Mouse (Mus musculus) MEL (cell line): Measurements from ENCODE around the gene E130308A19Rik. TPM values are rescaled to one million over a fixed set of nuclear protein-coding genes. Genes with fewer than 3 reads are reported as not detected.
A peak's percentile ranks its signal among the peaks of the same experiment; 100 is the strongest.

ENCODE experiments used
- DNase-seq: peaks from one replicate; pipeline ENCODE4 v3.0.0; 2011; ENCODE audit warnings: low read depth, low spot score
- H3K27ac ChIP-seq: 2 replicates; pipeline ENCODE4 v1.5.1; 2012; ENCODE audit warnings: low read depth, mild to moderate bottlenecking, control low read depth, low read length, moderate library complexity; ENCODE audit not compliant: control insufficient read depth
- H3K27me3 ChIP-seq, 2 experiments: fragments of 150-350 bp in 1 of 2; sonication (generic) in 1 of 2; 2 replicates each; pipeline ENCODE4 v1.6.1; 2012; ENCODE audit warnings: low read length in 2 of 2, mild to moderate bottlenecking in 2 of 2, improper control_type of control experiment in 1 of 2, moderate library complexity in 1 of 2; ENCODE audit not compliant: insufficient read depth in 2 of 2, control insufficient read depth in 1 of 2
- H3K36me3 ChIP-seq, 2 experiments: 2 replicates each; pipeline ENCODE4 v1.6.1; 2012 to 2014; ENCODE audit warnings: low read length in 2 of 2, improper control_type of control experiment in 1 of 2, inconsistent platforms in 1 of 2, mild to moderate bottlenecking in 1 of 2; ENCODE audit not compliant: insufficient read depth in 2 of 2, control insufficient read depth in 1 of 2
- H3K4me1 ChIP-seq, 2 experiments: fragments of 150-350 bp in 1 of 2; sonication (generic) in 1 of 2; 2 replicates each; pipeline ENCODE4 v1.6.1; 2012; ENCODE audit warnings: low read length in 2 of 2, improper control_type of control experiment in 1 of 2, mild to moderate bottlenecking in 1 of 2; ENCODE audit not compliant: insufficient read depth in 2 of 2, control insufficient read depth in 1 of 2
- H3K4me3 ChIP-seq, 2 experiments: fragments of 150-350 bp in 1 of 2; sonication (generic) in 1 of 2; 2 replicates each; pipeline ENCODE4 v1.5.1; 2012; ENCODE audit warnings: low read depth in 2 of 2, low read length in 2 of 2, mild to moderate bottlenecking in 2 of 2, moderate library complexity in 2 of 2, control low read depth in 1 of 2, improper control_type of control experiment in 1 of 2; ENCODE audit not compliant: control insufficient read depth in 1 of 2, insufficient read depth in 1 of 2
- H3K79me2 ChIP-seq: 2 replicates; pipeline ENCODE4 v1.6.1; 2012; ENCODE audit warnings: mild to moderate bottlenecking, low read length, moderate library complexity; ENCODE audit not compliant: control insufficient read depth, poor library complexity, insufficient read depth
- H3K9ac ChIP-seq: 2 replicates; pipeline ENCODE4 v1.6.1; 2012; ENCODE audit warnings: low read depth, mild to moderate bottlenecking, control low read depth, low read length, moderate library complexity; ENCODE audit not compliant: control insufficient read depth, poor library complexity, severe bottlenecking
- H3K9me3 ChIP-seq: fragments of 150-350 bp; sonication (generic); replicated peaks from 2 replicates; pipeline ENCODE4 v1.6.1; 2012; ENCODE audit warnings: mild to moderate bottlenecking, low read length, improper control_type of control experiment, moderate library complexity; ENCODE audit not compliant: insufficient read depth
- CHD2 ChIP-seq: IDR thresholded peaks from 2 replicates; pipeline ENCODE4 v1.6.1; 2011; ENCODE audit warnings: low read length, improper control_type of control experiment
- GATA1 ChIP-seq: IDR thresholded peaks from 2 replicates; pipeline ENCODE4 v1.6.1; 2011; ENCODE audit warnings: low read depth, low read length, improper control_type of control experiment
- HCFC1 ChIP-seq: IDR thresholded peaks from 2 replicates; pipeline ENCODE4 v1.6.1; 2012; ENCODE audit warnings: low read depth, mild to moderate bottlenecking, inconsistent platforms, low read length, improper control_type of control experiment, moderate library complexity
- KAT2A ChIP-seq: conservative IDR thresholded peaks from 2 replicates; pipeline ENCODE4 v1.6.1; 2012; ENCODE audit warnings: low read depth, low read length, improper control_type of control experiment, inconsistent platforms
- MAFK ChIP-seq: IDR thresholded peaks from 2 replicates; pipeline ENCODE4 v1.6.1; 2011; ENCODE audit warnings: low read depth, mild to moderate bottlenecking, low read length, improper control_type of control experiment, borderline replicate concordance
- MAX ChIP-seq: IDR thresholded peaks from 2 replicates; pipeline ENCODE4 v1.6.1; 2011; ENCODE audit warnings: low read length, improper control_type of control experiment
- MAZ ChIP-seq: IDR thresholded peaks from 2 replicates; pipeline ENCODE4 v1.6.1; 2012; ENCODE audit warnings: low read depth, mild to moderate bottlenecking, inconsistent platforms, low read length, improper control_type of control experiment
- NRF1 ChIP-seq: IDR thresholded peaks from 2 replicates; pipeline ENCODE4 v1.6.1; 2014; ENCODE audit warnings: low read depth, mild to moderate bottlenecking, inconsistent platforms, low read length, improper control_type of control experiment, moderate library complexity; ENCODE audit not compliant: poor library complexity, insufficient read depth, severe bottlenecking
- POLR2A ChIP-seq, 2 experiments: IDR thresholded peaks; 2 replicates each; pipeline ENCODE4 v1.6.1; 2011 to 2012; ENCODE audit warnings: low read length in 2 of 2, mild to moderate bottlenecking in 2 of 2, control low read depth in 1 of 2, improper control_type of control experiment in 1 of 2, low read depth in 1 of 2, moderate library complexity in 1 of 2; ENCODE audit not compliant: control insufficient read depth in 1 of 2, insufficient read depth in 1 of 2, poor library complexity in 1 of 2
- RAD21 ChIP-seq: IDR thresholded peaks from 2 replicates; pipeline ENCODE4 v1.6.1; 2011; ENCODE audit warnings: mild to moderate bottlenecking, low read depth, low read length, improper control_type of control experiment
- SIN3A ChIP-seq: IDR thresholded peaks from 2 replicates; pipeline ENCODE4 v1.6.1; 2012; ENCODE audit warnings: low read length, improper control_type of control experiment, inconsistent platforms
- SMC3 ChIP-seq: IDR thresholded peaks from 2 replicates; pipeline ENCODE4 v1.6.1; 2011; ENCODE audit warnings: low read depth, low read length, improper control_type of control experiment
- TAL1 ChIP-seq: IDR thresholded peaks from 2 replicates; pipeline ENCODE4 v1.6.1; 2012; ENCODE audit warnings: mild to moderate bottlenecking, inconsistent platforms, low read length, moderate library complexity, mixed read lengths
- TBP ChIP-seq: IDR thresholded peaks from 2 replicates; pipeline ENCODE4 v1.8.0; 2011; ENCODE audit warnings: low read depth, low read length, improper control_type of control experiment
- UBTF ChIP-seq: IDR thresholded peaks from 2 replicates; pipeline ENCODE4 v1.6.1; 2012; ENCODE audit warnings: low read depth, mild to moderate bottlenecking, inconsistent platforms, low read length, improper control_type of control experiment, moderate library complexity, borderline replicate concordance; ENCODE audit not compliant: insufficient read depth
- ZC3H11A ChIP-seq: IDR thresholded peaks from 2 replicates; pipeline ENCODE4 v1.6.1; 2012; ENCODE audit warnings: low read depth, mild to moderate bottlenecking, inconsistent platforms, low read length, improper control_type of control experiment
- ZKSCAN1 ChIP-seq: IDR thresholded peaks from 2 replicates; pipeline ENCODE4 v1.6.1; 2012; ENCODE audit warnings: low read depth, mild to moderate bottlenecking, inconsistent platforms, low read length, improper control_type of control experiment, moderate library complexity
- ZNF384 ChIP-seq: IDR thresholded peaks from 2 replicates; pipeline ENCODE4 v1.6.1; 2012; ENCODE audit warnings: low read depth, mild to moderate bottlenecking, inconsistent platforms, low read length, improper control_type of control experiment
- polyA plus RNA-seq, 2 experiments: library from polyadenylated mRNA; stranded (reverse) in 1 of 2; unstranded in 1 of 2; fragments of >175 nt in 1 of 2; fragments of >200 nt in 1 of 2; gene quantifications; 2 replicates each; pipeline versions ENCODE4 v1.2.1 to v1.2.4; 2012; ENCODE audit warnings: low replicate concordance in 2 of 2, low read depth in 1 of 2; ENCODE audit not compliant: insufficient read length in 2 of 2, insufficient read depth in 1 of 2, missing spikeins in 1 of 2
- total RNA-seq: library from RNA; depleted of rRNA; stranded (reverse); fragments of 300-350 nt; gene quantifications from 2 replicates; pipeline ENCODE4 v1.2.3, GENCODE M21; 2012

Gene E130308A19Rik
- total and polyA plus RNA-seq, 3 experiments, result 4.0 to 12.5 TPM; not detected in 1

GRCm38 (mm10) chr4:59787126-59787525, 161.1 kb downstream of the E130308A19Rik start:
- Histone ChIP-seq H3K9ac (no peak overlapping the region), H3K36me3 (peaks cover 0 to 12% of the 10 kb centered on the region in 2 experiments; a peak in 2 of 4 replicates), H3K27me3 (peaks cover 5 to 10% of the 10 kb centered on the region in 2 experiments; a peak in 3 of 4 replicates), H3K27ac (no peak overlapping the region), H3K4me3 (no peak overlapping the region)
- TF ChIP-seq MAX, result no peak
- TF ChIP-seq HCFC1, result 0 out of 2 replicates have a peak, but pooled peaks have one; percentile 5
- TF ChIP-seq, all 39 proteins: peak for 1
- H3K79me2 ChIP-seq, result peaks cover 13% of the 10 kb centered on the region
- H3K4me1 ChIP-seq, result peaks cover 2 to 3% of the 10 kb centered on the region in 2 experiments; a peak in 1 of 4 replicates
- no peak for DNase-seq
- no peaks in the 10 kb centered on the region for H3K9me3 ChIP-seq

GRCm38 (mm10) chr4:59789015-59789414, 163.0 kb downstream of the E130308A19Rik start:
- peaks cover 0 to 10% of the 10 kb centered on the region in 2 experiments; a peak in 2 of 4 replicates for H3K36me3 ChIP-seq
- TF ChIP-seq SMC3, result no peak
- no peak for TF ChIP-seq ZC3H11A
- TF ChIP-seq KAT2A, result no peak
- TF ChIP-seq NRF1, result no peak
- TF ChIP-seq MAX, result no peak
- no peak for TF ChIP-seq GATA1
- TF ChIP-seq MAZ, result no peak
- no peak for TF ChIP-seq CHD2
- TF ChIP-seq ZNF384, result no peak
- no peak for TF ChIP-seq UBTF
- TF ChIP-seq ZKSCAN1, result no peak
- TF ChIP-seq TAL1, result no peak
- no peak for TF ChIP-seq SIN3A
- TF ChIP-seq MAFK, result no peak
- no peak for TF ChIP-seq RAD21
- no peak for TF ChIP-seq TBP
- no peak for TF ChIP-seq POLR2A (IDR thresholded peaks at IDR 0.05; ENCODE audit: control insufficient read depth in 1 of 2, insufficient read depth in 1 of 2, low read depth in 1 of 2, low read length in 2 of 2, poor library complexity in 1 of 2)
- TF ChIP-seq, all 39 proteins: peak for 0
- no peak for DNase-seq
- Histone ChIP-seq H3K27me3 (peaks cover 5 to 10% of the 10 kb centered on the region in 2 experiments; a peak in 3 of 4 replicates), H3K9me3 (no peaks in the 10 kb centered on the region), H3K4me3 (no peak overlapping the region), H3K4me1 (peaks cover 2 to 3% of the 10 kb centered on the region in 2 experiments; a peak in 1 of 4 replicates), H3K9ac (no peak overlapping the region), H3K79me2 (no peaks in the 10 kb centered on the region), H3K27ac (no peak overlapping the region)
